Mouse (Mus musculus): ENCODE data around the gene Gm13287. TPM values are rescaled to one million over a fixed set of nuclear protein-coding genes. Genes with fewer than 3 reads are reported as not detected.
"Not testable (repeated sequence)": the region's sequence is repeated elsewhere in the genome, so short reads cannot be mapped to it uniquely, and the experiment has no call there.

The Gm13287 gene
- total and polyA plus RNA-seq, 3 experiments: not detected

DNA sequence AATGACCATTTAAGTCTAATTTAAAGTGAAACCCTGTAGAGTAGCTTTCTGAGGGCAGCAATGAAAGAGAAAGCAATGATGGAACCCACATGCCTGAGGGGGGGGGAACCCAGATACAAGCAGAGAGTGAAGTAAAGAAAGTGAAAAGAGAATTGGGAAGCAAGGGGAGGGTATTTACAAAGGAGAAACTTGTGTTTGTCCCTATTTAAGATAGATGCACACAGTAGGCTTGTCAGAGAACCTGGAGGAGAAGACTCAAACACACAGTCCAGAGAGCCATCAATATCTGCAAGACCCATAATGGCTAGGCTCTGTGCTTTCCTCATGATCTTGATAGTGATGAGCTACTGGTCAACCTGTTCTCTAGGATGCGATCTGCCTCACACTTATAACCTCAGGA, 16.6 kb downstream of the Gm13287 start, which contains the start of gene Ifna11:
TSS of gene Ifna11 (plus strand) at position 301 of the 400 bp plus-strand sequence.
- H3K9ac ChIP-seq (ENCODE audit: insufficient read depth, low read depth): no peak within 1 kb of the TSS
- H3K4me1 ChIP-seq (ENCODE audit: control insufficient read depth in 1 of 2, insufficient read depth in 2 of 2): no peaks in the 10 kb centered on the region
- TF ChIP-seq IRF4 (IDR thresholded peaks at IDR 0.05; ENCODE audit: low read depth, low read length) (no peak), BHLHE40 (IDR thresholded peaks at IDR 0.05; ENCODE audit: low read depth, low read length) (no peak), CHD2 (IDR thresholded peaks at IDR 0.05; ENCODE audit: low read length) (no peak), CHD1 (IDR thresholded peaks at IDR 0.05; ENCODE audit: low read depth, low read length) (no peak), UBTF (IDR thresholded peaks at IDR 0.05; ENCODE audit: low read depth, low read length) (no peak), E2F4 (IDR thresholded peaks at IDR 0.05; ENCODE audit: insufficient replicate concordance, low read depth, low read length) (no peak), RCOR1 (conservative IDR thresholded peaks at IDR 0.05; ENCODE audit: low read depth, low read length) (no peak), NELFE (IDR thresholded peaks at IDR 0.05; ENCODE audit: low read depth, low read length) (no peak), HCFC1 (IDR thresholded peaks at IDR 0.05; ENCODE audit: low read depth, low read length) (no peak), GABPA (IDR thresholded peaks at IDR 0.05; ENCODE audit: insufficient replicate concordance, low read depth, low read length) (no peak), MAFK (IDR thresholded peaks at IDR 0.05; ENCODE audit: insufficient replicate concordance, low read length) (no peak), NRF1 (IDR thresholded peaks at IDR 0.05; ENCODE audit: low read depth, low read length) (no peak), MEF2A (IDR thresholded peaks at IDR 0.05; ENCODE audit: borderline replicate concordance, low read depth, low read length) (no peak), TCF12 (IDR thresholded peaks at IDR 0.05; ENCODE audit: low read depth, low read length) (no peak)
- in situ Hi-C loops (cut with MboI; ENCODE audit: low pct_ligation_motif_present, low pct_unique_long_range_greater_than_20kb, low sequenced_read_pairs): no loop called here
- H3K36me3 ChIP-seq (replicated peaks in 1 of 2; ENCODE audit: control insufficient read depth in 1 of 2, insufficient read depth in 1 of 2, low read length in 1 of 2): no peaks in the 10 kb centered on the region
- H3K4me3 ChIP-seq (replicated peaks in 1 of 3; ENCODE audit: low read depth in 2 of 3, low read length in 2 of 3, poor library complexity in 1 of 3): no peak within 1 kb of the TSS
- H3K27me3 ChIP-seq (replicated peaks): peaks cover 34% of the 10 kb centered on the region
- dilution Hi-C loops (cut with MboI; ENCODE audit: extremely low pct_ligation_motif_present, extremely low pct_unique_long_range_greater_than_20kb, low sequenced_read_pairs): no loop called here
- H3K27ac ChIP-seq (ENCODE audit: insufficient read depth, low read depth): no peak within 1 kb of the TSS
- H3K4me2 ChIP-seq (ENCODE audit: insufficient read depth, low read depth, poor library complexity, severe bottlenecking): no peak within 1 kb of the TSS
- no peaks in the 10 kb centered on the region for H3K79me2 ChIP-seq (replicated peaks; ENCODE audit: control insufficient read depth, extremely low read depth, insufficient read depth, poor library complexity, severe bottlenecking)
- DNase-seq (ENCODE audit: extremely low read depth): no peak
- no peaks in the 10 kb centered on the region for H3K9me3 ChIP-seq (replicated peaks; ENCODE audit: low read length)

DNA sequence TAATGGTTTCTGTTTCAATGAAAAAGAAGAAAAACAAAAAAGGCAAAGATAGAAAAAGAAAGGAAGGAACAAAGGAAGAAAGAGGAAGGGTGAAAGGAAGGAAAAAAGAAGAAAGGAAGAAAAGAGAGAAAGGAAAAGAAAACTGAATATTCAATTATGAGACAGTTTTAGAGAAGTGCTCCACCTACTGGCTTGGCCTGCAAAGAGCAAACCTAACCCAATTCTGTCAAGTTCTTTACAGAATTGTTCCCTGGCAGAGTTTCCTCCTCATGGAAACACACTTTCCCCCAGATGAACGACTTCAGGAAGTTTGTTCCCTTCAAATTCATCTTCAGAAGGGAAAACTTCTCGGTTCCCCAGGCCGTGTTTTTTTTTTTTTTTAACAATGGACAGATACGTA, 19.9 kb downstream of the Gm13287 start:
- Histone ChIP-seq H3K4me3 (replicated peaks in 1 of 3; ENCODE audit: low read depth in 2 of 3, low read length in 2 of 3, poor library complexity in 1 of 3) (no peak overlapping the region), H3K79me2 (replicated peaks; ENCODE audit: control insufficient read depth, extremely low read depth, insufficient read depth, poor library complexity, severe bottlenecking) (no peaks in the 10 kb centered on the region), H3K9me3 (replicated peaks; ENCODE audit: low read length) (no peaks in the 10 kb centered on the region), H3K27ac (ENCODE audit: insufficient read depth, low read depth) (no peak overlapping the region), H3K36me3 (replicated peaks in 1 of 2; ENCODE audit: control insufficient read depth in 1 of 2, insufficient read depth in 1 of 2, low read length in 1 of 2) (no peaks in the 10 kb centered on the region), H3K27me3 (replicated peaks) (peaks cover 20% of the 10 kb centered on the region), H3K4me1 (ENCODE audit: control insufficient read depth in 1 of 2, insufficient read depth in 2 of 2) (no peaks in the 10 kb centered on the region), H3K4me2 (ENCODE audit: insufficient read depth, low read depth, poor library complexity, severe bottlenecking) (no peak overlapping the region), H3K9ac (ENCODE audit: insufficient read depth, low read depth) (no peak overlapping the region)
- TF ChIP-seq IRF4 (IDR thresholded peaks at IDR 0.05; ENCODE audit: low read depth, low read length): no peak
- peak; percentile 19 for TF ChIP-seq RAD21 (IDR thresholded peaks at IDR 0.05; ENCODE audit: low read depth, low read length)
- no peak for TF ChIP-seq HCFC1 (IDR thresholded peaks at IDR 0.05; ENCODE audit: low read depth, low read length)
- no peak for TF ChIP-seq MEF2A (IDR thresholded peaks at IDR 0.05; ENCODE audit: borderline replicate concordance, low read depth, low read length)
- TF ChIP-seq UBTF (IDR thresholded peaks at IDR 0.05; ENCODE audit: low read depth, low read length): no peak
- TF ChIP-seq EP300 (IDR thresholded peaks at IDR 0.05; ENCODE audit: low read length): no peak
- no peak for TF ChIP-seq ZKSCAN1 (IDR thresholded peaks at IDR 0.05; ENCODE audit: borderline replicate concordance, low read depth, low read length)
- TF ChIP-seq ELF1 (IDR thresholded peaks at IDR 0.05; ENCODE audit: low read depth, low read length): no peak
- TF ChIP-seq CTCF (conservative IDR thresholded peaks at IDR 0.05 in 1 of 2, IDR thresholded peaks at IDR 0.05 in 1 of 2; ENCODE audit: low read depth in 2 of 2, low read length in 2 of 2): peak; percentile 55 to 73
- no peak for TF ChIP-seq BHLHE40 (IDR thresholded peaks at IDR 0.05; ENCODE audit: low read depth, low read length)
- no peak for TF ChIP-seq MAX (IDR thresholded peaks at IDR 0.05; ENCODE audit: low read length)
- peak; percentile 46 for TF ChIP-seq SMC3 (IDR thresholded peaks at IDR 0.05; ENCODE audit: low read depth, low read length)
- TF ChIP-seq PAX5 (IDR thresholded peaks at IDR 0.05; ENCODE audit: low read length): no peak
- in situ Hi-C loops (cut with MboI; ENCODE audit: low pct_ligation_motif_present, low pct_unique_long_range_greater_than_20kb, low sequenced_read_pairs) (no loop called here), dilution Hi-C loops (cut with MboI; ENCODE audit: extremely low pct_ligation_motif_present, extremely low pct_unique_long_range_greater_than_20kb, low sequenced_read_pairs) (no loop called here)
- DNase-seq (ENCODE audit: extremely low read depth): peak; percentile 27

GRCm38 (mm10) chr4:88827116-88827515, 24.1 kb downstream of the Gm13287 start, which contains the start of gene Ifna6:
TSS of gene Ifna6 (plus strand) at chr4:88827416.
- H3K79me2 ChIP-seq (replicated peaks; ENCODE audit: control insufficient read depth, extremely low read depth, insufficient read depth, poor library complexity, severe bottlenecking); H3K36me3 ChIP-seq (replicated peaks in 1 of 2; ENCODE audit: control insufficient read depth in 1 of 2, insufficient read depth in 1 of 2, low read length in 1 of 2); H3K9me3 ChIP-seq (replicated peaks; ENCODE audit: low read length); dilution Hi-C loops (cut with MboI; ENCODE audit: extremely low pct_ligation_motif_present, extremely low pct_unique_long_range_greater_than_20kb, low sequenced_read_pairs); H3K27ac ChIP-seq (ENCODE audit: insufficient read depth, low read depth); H3K9ac ChIP-seq (ENCODE audit: insufficient read depth, low read depth); H3K4me2 ChIP-seq (ENCODE audit: insufficient read depth, low read depth, poor library complexity, severe bottlenecking); H3K4me1 ChIP-seq (ENCODE audit: control insufficient read depth in 1 of 2, insufficient read depth in 2 of 2); H3K4me3 ChIP-seq (replicated peaks in 1 of 3; ENCODE audit: low read depth in 2 of 3, low read length in 2 of 3, poor library complexity in 1 of 3); DNase-seq (ENCODE audit: extremely low read depth); in situ Hi-C loops (cut with MboI; ENCODE audit: low pct_ligation_motif_present, low pct_unique_long_range_greater_than_20kb, low sequenced_read_pairs): not testable (repeated sequence)
- H3K27me3 ChIP-seq (replicated peaks): peaks cover 22% of the 10 kb centered on the region
